Mouse (Mus musculus): ENCODE results near the gene Pla2g4a.

- TF ChIP-seq CTCF (IDR thresholded peaks at IDR 0.05) (no peak), EP300 (IDR thresholded peaks at IDR 0.05) (no peak)
Observed at GRCm38 (mm10) chr1:149882419-149883025, 78.6 kb downstream of the Pla2g4a start.
